Mouse (Mus musculus) forebrain, postnatal 0 days (tissue): ENCODE results near the gene Adipoq. TPM values are rescaled to one million over a fixed set of nuclear protein-coding genes. Genes with fewer than 3 reads are reported as not detected.

ENCODE experiments used
- ATAC-seq: fragments of 200-750 bp; cut with Nextera tagmentation; 2 replicates; pipeline ENCODE4 v1.8.0; 2017; ENCODE audit warnings: mild to moderate bottlenecking, moderate library complexity
- DNase-seq: peaks from one replicate; pipeline ENCODE4 v3.0.0-alpha.2; 2015
- H3K27ac ChIP-seq: fragments of 300-500 bp; sonication (generic); 2 replicates; pipeline ENCODE4 v1.5.1; 2014; ENCODE audit warnings: low read depth, mild to moderate bottlenecking, antibody characterized with exemption, low read length, moderate library complexity, mixed read lengths
- H3K27me3 ChIP-seq: fragments of 300-500 bp; sonication (generic); 2 replicates; pipeline ENCODE4 v1.6.1; 2014; ENCODE audit warnings: mild to moderate bottlenecking, low read length, mixed read lengths; ENCODE audit not compliant: insufficient read depth
- H3K36me3 ChIP-seq: fragments of 300-500 bp; sonication (generic); 2 replicates; pipeline ENCODE4 v1.6.1; 2014; ENCODE audit warnings: mild to moderate bottlenecking, moderate library complexity; ENCODE audit not compliant: insufficient read depth
- H3K4me1 ChIP-seq: fragments of 300-500 bp; sonication (generic); 2 replicates; pipeline ENCODE4 v1.6.1; 2014; ENCODE audit warnings: antibody characterized with exemption; ENCODE audit not compliant: insufficient read depth
- H3K4me2 ChIP-seq: fragments of 300-500 bp; sonication (generic); 2 replicates; pipeline ENCODE4 v1.6.1; 2014; ENCODE audit warnings: low read depth, mild to moderate bottlenecking, moderate library complexity
- H3K4me3 ChIP-seq: fragments of 300-500 bp; sonication (generic); 2 replicates; pipeline ENCODE4 v1.5.1; 2014; ENCODE audit warnings: low read depth, low read length, mixed read lengths
- H3K9ac ChIP-seq: fragments of 300-500 bp; sonication (generic); 2 replicates; pipeline ENCODE4 v1.6.1; 2014; ENCODE audit warnings: mild to moderate bottlenecking
- H3K9me3 ChIP-seq: fragments of 300-500 bp; sonication (generic); 2 replicates; pipeline ENCODE4 v1.6.1; 2016; ENCODE audit warnings: low read length
- CTCF ChIP-seq: sonication (generic); IDR thresholded peaks from 2 replicates; pipeline ENCODE4 v1.5.1; 2016; ENCODE audit warnings: antibody characterized with exemption, control low read depth, low read depth
- WGBS: fragments of 180-500 bp; shearing (Covaris S2); extraction: QIAGEN DNeasy Blood & Tissue Kit; methylation state at CpG from one replicate; pipeline ENCODE4 v1.1.7; 2014; 5-methylcytosine and 5-hydroxymethylcytosine counted together
- polyA plus RNA-seq: library from polyadenylated mRNA; unstranded; fragments of >200 nt; fragmentation: Nextera tagmentation; extraction: Ambion mirVana; gene quantifications from 2 replicates; pipeline ENCODE4 v1.2.1, GENCODE M21; 2015
- total RNA-seq: library from RNA; depleted of rRNA; stranded (reverse); fragments of >200 nt; gene quantifications from 2 replicates; pipeline ENCODE4 v1.2.3, GENCODE M21; 2014

The Adipoq gene
- total and polyA plus RNA-seq, 2 experiments from 2014 or later = 0.52 TPM; not detected in 1

- Histone ChIP-seq H3K4me1 (no peaks in the 10 kb centered on the region), H3K9me3 (no peaks in the 10 kb centered on the region), H3K9ac (no peak overlapping the region), H3K36me3 (no peaks in the 10 kb centered on the region), H3K4me3 (no peak overlapping the region), H3K4me2 (0 out of 2 replicates have a peak overlapping the region, but pooled peaks have one; percentile 4), H3K27ac (no peak overlapping the region), H3K27me3 (no peaks in the 10 kb centered on the region)
- 14% methylated on average over 15 of the region's 15 CpGs for WGBS
- ATAC-seq (no peak), DNase-seq (no peak)
- TF ChIP-seq CTCF = no peak
Observed at GRCm38 (mm10) chr16:23102340-23103037, 43.8 kb upstream of the Adipoq start.

GRCm38 (mm10) chr16:23103038-23103745 is 43.1 kb upstream of the Adipoq start:
- TF ChIP-seq CTCF = no peak
- Histone ChIP-seq H3K9ac (no peak overlapping the region), H3K4me2 (0 out of 2 replicates have a peak overlapping the region, but pooled peaks have one; percentile 4), H3K27me3 (no peaks in the 10 kb centered on the region), H3K36me3 (no peaks in the 10 kb centered on the region), H3K4me1 (no peaks in the 10 kb centered on the region), H3K9me3 (no peaks in the 10 kb centered on the region), H3K4me3 (no peak overlapping the region), H3K27ac (no peak overlapping the region)
- DNase-seq = no peak
- no peak for ATAC-seq
- 42% methylated on average over 17 of the region's 17 CpGs for WGBS

GRCm38 (mm10) chr16:23103841-23104240 is 42.5 kb upstream of the Adipoq start:
- Histone ChIP-seq H3K4me3 (no peak overlapping the region), H3K27ac (no peak overlapping the region), H3K4me2 (no peak overlapping the region), H3K9ac (no peak overlapping the region), H3K9me3 (no peaks in the 10 kb centered on the region), H3K4me1 (no peaks in the 10 kb centered on the region), H3K27me3 (no peaks in the 10 kb centered on the region), H3K36me3 (0 out of 2 replicates have a peak, but pooled peaks cover under 1% of the 10 kb centered on the region)
- ATAC-seq (no peak), DNase-seq (no peak)
- no peak for TF ChIP-seq CTCF
- 59% methylated on average over 2 of the region's 2 CpGs for WGBS

- Histone ChIP-seq H3K9ac (no peak overlapping the region), H3K27ac (no peak overlapping the region), H3K4me1 (peaks cover 11% of the 10 kb centered on the region), H3K4me2 (no peak overlapping the region), H3K9me3 (no peaks in the 10 kb centered on the region), H3K4me3 (no peak overlapping the region), H3K36me3 (peaks cover 17% of the 10 kb centered on the region), H3K27me3 (no peaks in the 10 kb centered on the region)
- ATAC-seq (no peak), DNase-seq (no peak)
- WGBS = 78% methylated on average over 7 of the region's 7 CpGs
- no peak for TF ChIP-seq CTCF
Observed at GRCm38 (mm10) chr16:23106121-23106520, 40.2 kb upstream of the Adipoq start.

GRCm38 (mm10) chr16:23107231-23107942 is 38.9 kb upstream of the Adipoq start, which contains the start of gene Eif4a2:
Gene Eif4a2 (plus strand): TSS chr16:23107444.
- ATAC-seq (peak; percentile 91), DNase-seq (peak; percentile 97)
- Histone ChIP-seq H3K9ac (peak within 1 kb of the TSS; percentile 100), H3K9me3 (no peaks in the 10 kb centered on the region), H3K27me3 (no peaks in the 10 kb centered on the region), H3K36me3 (peaks cover 30% of the 10 kb centered on the region), H3K27ac (peak within 1 kb of the TSS; percentile 99), H3K4me2 (peak within 1 kb of the TSS; percentile 67), H3K4me1 (peaks cover 11% of the 10 kb centered on the region), H3K4me3 (peak within 1 kb of the TSS; percentile 89)
- 2% methylated on average over 71 of the region's 71 CpGs for WGBS
- TF ChIP-seq CTCF = peak; percentile 47

GRCm38 (mm10) chr16:23107946-23108759 is 38.2 kb upstream of the Adipoq start:
- TF ChIP-seq CTCF = no peak
- Histone ChIP-seq H3K4me2 (peak overlapping the region; percentile 67), H3K36me3 (peaks cover 38% of the 10 kb centered on the region), H3K27ac (peak overlapping the region; percentile 99), H3K9me3 (no peaks in the 10 kb centered on the region), H3K4me3 (peak overlapping the region; percentile 89), H3K9ac (peak overlapping the region; percentile 100), H3K27me3 (no peaks in the 10 kb centered on the region), H3K4me1 (peaks cover 11% of the 10 kb centered on the region)
- WGBS = under 1% methylated on average over 52 of the region's 52 CpGs
- DNase-seq (peak; percentile 94), ATAC-seq (peak; percentile 93)
